Comparison of ENCODE assay signal across 8 mouse cellular contexts in genomic region chr4:32240457-32241030, GRCm38 (mm10). TPM values are rescaled to one million over a fixed set of nuclear protein-coding genes. Genes with fewer than 3 reads are reported as not detected.
DNase-seq lines count a peak whose midpoint lies in the region; ATAC-seq and TF ChIP-seq lines count a peak whose summit lies in the region.

No protein-coding gene starts in this region.

- no peak for TF ChIP-seq CTCF in E14TG2a.4 (conservative IDR thresholded peaks at IDR 0.05; ENCODE audit: low read length)
- TF ChIP-seq CTCF in forebrain, postnatal 0 days (IDR thresholded peaks at IDR 0.05; ENCODE audit: low read depth) = no peak

- ATAC-seq in forebrain, postnatal 0 days = no peak
- no peak for ATAC-seq in liver, embryonic 16.5 days (ENCODE audit: low read depth)
- no peak for ATAC-seq in erythroid progenitor cell, adult 5-6 weeks (replicated peaks; ENCODE audit: low FRiP score, poor library complexity, severe bottlenecking)

- peak overlapping the region; percentile 77 for H3K4me2 ChIP-seq in forebrain, postnatal 0 days (ENCODE audit: low read depth)
- 0 out of 2 replicates have a peak overlapping the region, but pooled peaks have one; percentile 85 for H3K4me2 ChIP-seq in liver, embryonic 16.5 days (ENCODE audit: low read depth, low read length)

- peak overlapping the region; percentile 82 for H3K4me3 ChIP-seq in heart, embryonic 10.5 days
- peak overlapping the region; percentile 89 for H3K4me3 ChIP-seq in E14TG2a.4 (replicated peaks; ENCODE audit: low read length)
- H3K4me3 ChIP-seq in forebrain, postnatal 0 days (ENCODE audit: low read depth, low read length) = peak overlapping the region; percentile 98
- H3K4me3 ChIP-seq in liver, embryonic 16.5 days (ENCODE audit: low read depth, low read length) = no peak overlapping the region

- H3K9ac ChIP-seq in forebrain, postnatal 0 days = peak overlapping the region; percentile 97
- no peak overlapping the region for H3K9ac ChIP-seq in liver, embryonic 16.5 days (ENCODE audit: low read depth, low read length)

- peak overlapping the region; percentile 93; the same call in 1 of the 2 replicates for H3K27ac ChIP-seq in heart, embryonic 10.5 days
- H3K27ac ChIP-seq in forebrain, postnatal 0 days (ENCODE audit: low read depth, low read length) = peak overlapping the region; percentile 97
- no peak overlapping the region for H3K27ac ChIP-seq in liver, embryonic 16.5 days (ENCODE audit: low read length)

- DNase-seq in heart, embryonic 10.5 days (ENCODE audit: low spot score) = no peak
- DNase-seq in heart, postnatal 14 days = no peak
- peak; percentile 41 for DNase-seq in forebrain, postnatal 0 days
- no peak for DNase-seq in adrenal gland, postnatal 14 days
- DNase-seq in gastrocnemius, adult 8-10 months (ENCODE audit: low spot score in 2 of 2) = no peak

- WGBS in heart, embryonic 10.5 days = 25% methylated on average over 9 of the region's 9 CpGs
- 9% methylated on average over 9 of the region's 9 CpGs for WGBS in forebrain, postnatal 0 days
- WGBS in liver, embryonic 16.5 days (ENCODE audit: insufficient replicate concordance) = 28% methylated on average over 9 of the region's 9 CpGs

- no peaks in the 10 kb centered on the region for H3K9me3 ChIP-seq in heart, embryonic 10.5 days
- no peaks in the 10 kb centered on the region for H3K9me3 ChIP-seq in E14TG2a.4 (ENCODE audit: low read length)
- no peaks in the 10 kb centered on the region for H3K9me3 ChIP-seq in forebrain, postnatal 0 days (ENCODE audit: low read length)
- H3K9me3 ChIP-seq in liver, embryonic 16.5 days (replicated peaks; ENCODE audit: control insufficient read depth, low read length) = no peaks in the 10 kb centered on the region

- peaks cover 67% of the 10 kb centered on the region for H3K4me1 ChIP-seq in heart, embryonic 10.5 days
- H3K4me1 ChIP-seq in E14TG2a.4 (replicated peaks; ENCODE audit: low read depth, low read length) = peaks cover 33% of the 10 kb centered on the region
- H3K4me1 ChIP-seq in forebrain, postnatal 0 days (ENCODE audit: insufficient read depth) = peaks cover 20% of the 10 kb centered on the region
- H3K4me1 ChIP-seq in liver, embryonic 16.5 days (ENCODE audit: control insufficient read depth, low read depth, low read length) = peaks cover 5% of the 10 kb centered on the region

- H3K36me3 ChIP-seq in heart, embryonic 10.5 days = no peaks in the 10 kb centered on the region
- H3K36me3 ChIP-seq in E14TG2a.4 (ENCODE audit: insufficient read depth, low read length) = no peaks in the 10 kb centered on the region
- H3K36me3 ChIP-seq in forebrain, postnatal 0 days (ENCODE audit: insufficient read depth) = no peaks in the 10 kb centered on the region
- H3K36me3 ChIP-seq in liver, embryonic 16.5 days (ENCODE audit: control insufficient read depth, insufficient read depth) = no peaks in the 10 kb centered on the region

- peaks cover 5% of the 10 kb centered on the region; the same call in 1 of the 2 replicates for H3K27me3 ChIP-seq in heart, embryonic 10.5 days (ENCODE audit: insufficient read depth, poor library complexity, severe bottlenecking)
- peaks cover 62% of the 10 kb centered on the region for H3K27me3 ChIP-seq in E14TG2a.4 (ENCODE audit: insufficient read depth, low read length)
- H3K27me3 ChIP-seq in forebrain, postnatal 0 days (ENCODE audit: insufficient read depth, low read length) = no peaks in the 10 kb centered on the region
- peaks cover 41% of the 10 kb centered on the region for H3K27me3 ChIP-seq in liver, embryonic 16.5 days (ENCODE audit: control insufficient read depth, insufficient read depth, low read depth, low read length)

- intact Hi-C loops in heart, postnatal 14 days (cut with DNase I) = no loop called here

RNA-seq across cellular contexts. Expression of gene Bach2, which starts 1.9 kb away (rescaled TPM):
- polyA plus RNA-seq in heart, embryonic 10.5 days (2016; fragmentation: Nextera tagmentation; extraction: Ambion mirVana) = 7.7 and 8.8 TPM in 2 replicates
- total RNA-seq in heart, postnatal 14 days (2021) = 10 to 100 TPM; 11.2 TPM
- 16.2 and 19.0 TPM in 2 replicates for total RNA-seq in forebrain, postnatal 0 days (2014; rRNA removed)
- 9.1 and 16.0 TPM in 2 replicates for polyA plus RNA-seq in forebrain, postnatal 0 days (2015; fragmentation: Nextera tagmentation; extraction: Ambion mirVana)
- polyA plus RNA-seq in liver, embryonic 16.5 days (2015; fragmentation: Nextera tagmentation; extraction: Ambion mirVana) = 1.4 and 1.5 TPM in 2 replicates
- 14.4 and 14.7 TPM in 2 replicates for total RNA-seq in erythroid progenitor cell, adult 5-6 weeks (2015; ENCODE audit: low replicate concordance)
- 2.1 and 12.8 TPM in 2 replicates for total RNA-seq in erythroid progenitor cell, adult 5-6 weeks (2017; ENCODE audit: low replicate concordance)
- total RNA-seq in adrenal gland, postnatal 14 days (2021) = 7.3 and 18.0 TPM in 2 replicates
- total RNA-seq in gastrocnemius, adult 8-10 months (2022) = 1 to 10 TPM in 3 of 4 experiments, under 1 TPM in 1; 0.96 to 3.2 (median 2.4) TPM
